In genomic region chr6:88027390-88027789, GRCm38 (mm10) we compare ENCODE assay signal across 15 mouse cellular contexts. TPM values are rescaled to one million over a fixed set of nuclear protein-coding genes. Genes with fewer than 3 reads are reported as not detected.
A peak's percentile ranks its signal among the peaks of the same experiment; 100 is the strongest.
DNase-seq lines count a peak whose midpoint lies in the region; ATAC-seq and TF ChIP-seq lines count a peak whose summit lies in the region.
"Had no signal": no experiment of that assay in that cellular context is flagged by ENCODE, and none has a peak within 500 bp of the region (broad histone marks: within the 10 kb centered on the region; RNA-seq: fewer than 3 reads in every experiment).

No protein-coding gene starts in this region.

- no peak overlapping the region for H3K9ac ChIP-seq in lung, postnatal 0 days (replicated peaks; ENCODE audit: low read depth)
- H3K9ac ChIP-seq: forebrain, embryonic 13.5 days; liver, embryonic 13.5 days had no signal

- 57% methylated on average over 5 of the region's 5 CpGs for WGBS in lung, postnatal 0 days

- DNase-seq in gastrocnemius, adult 2 months = no peak
- no peak for DNase-seq in gastrocnemius, postnatal 4 days (ENCODE audit: low spot score in 2 of 2)
- peak; percentile 41 for DNase-seq in lung, postnatal 0 days (ENCODE audit: low spot score)
- no peak for DNase-seq in lung, postnatal 4 days
- peak; percentile 23 to 48 for DNase-seq in layer of hippocampus, postnatal 14 days (ENCODE audit: low spot score in 2 of 2)
- peak; percentile 31 for DNase-seq in right cerebral cortex, postnatal 25 days
- no peak for DNase-seq in kidney, adult 9 months
- DNase-seq in natural killer cell, adult 2 months (ENCODE audit: low spot score in 2 of 2) = no peak
- DNase-seq: adrenal gland, postnatal 10 days; heart, postnatal 4 days; liver, embryonic 13.5 days; thymus, postnatal 36 days had no signal

- no peaks in the 10 kb centered on the region for H3K27me3 ChIP-seq in lung, postnatal 0 days (replicated peaks; ENCODE audit: insufficient read depth, low read length)
- H3K27me3 ChIP-seq: forebrain, embryonic 13.5 days; liver, embryonic 13.5 days had no signal

- no peak for TF ChIP-seq EP300 in lung, postnatal 0 days (IDR thresholded peaks at IDR 0.05)

- ATAC-seq in lung, postnatal 0 days = no peak
- ATAC-seq: forebrain, embryonic 13.5 days had no signal

- intact Hi-C loops in gastrocnemius, adult 2 months (cut with DNase I) = no loop called here

- 0 out of 2 replicates have a peak overlapping the region, but pooled peaks have one; percentile 3 for H3K4me2 ChIP-seq in lung, postnatal 0 days (replicated peaks; ENCODE audit: low read depth, low read length)
- H3K4me2 ChIP-seq: forebrain, embryonic 13.5 days; liver, embryonic 13.5 days had no signal

- H3K4me3 ChIP-seq in gastrocnemius, adult 2 months = no peak overlapping the region
- H3K4me3 ChIP-seq in lung, postnatal 0 days (ENCODE audit: low read depth, low read length) = no peak overlapping the region
- H3K4me3 ChIP-seq: forebrain, embryonic 13.5 days; liver, embryonic 13.5 days had no signal

- no peaks in the 10 kb centered on the region for H3K36me3 ChIP-seq in lung, postnatal 0 days (ENCODE audit: insufficient read depth, low read length)

- H3K4me1 ChIP-seq in lung, postnatal 0 days (ENCODE audit: insufficient read depth, low read depth, low read length) = peaks cover 4% of the 10 kb centered on the region; the same call in 1 of the 2 replicates
- H3K4me1 ChIP-seq: forebrain, embryonic 13.5 days had no signal

- no peaks in the 10 kb centered on the region for H3K9me3 ChIP-seq in lung, postnatal 0 days (ENCODE audit: low read length)
- H3K9me3 ChIP-seq: forebrain, embryonic 13.5 days; liver, embryonic 13.5 days had no signal

- peak overlapping the region; percentile 63 for H3K27ac ChIP-seq in gastrocnemius, adult 2 months
- H3K27ac ChIP-seq in lung, postnatal 0 days (ENCODE audit: low read length) = no peak overlapping the region
- H3K27ac ChIP-seq: forebrain, embryonic 13.5 days; kidney, postnatal 0 days; liver, embryonic 13.5 days had no signal

- no peak for TF ChIP-seq CTCF in gastrocnemius, adult 2 months (IDR thresholded peaks at IDR 0.05)
- TF ChIP-seq CTCF in lung, postnatal 0 days (IDR thresholded peaks at IDR 0.05) = no peak

RNA-seq across cellular contexts. Expression of gene Rab7, which starts 17.7 kb away (rescaled TPM):
- total RNA-seq in gastrocnemius, adult 2 months (2021) = 100 to 1,000 TPM; 320 to 401 TPM
- total RNA-seq in gastrocnemius, postnatal 4 days (2021) = 100 to 1,000 TPM; 193 to 208 TPM
- 242 and 253 TPM in 2 replicates for polyA plus RNA-seq in lung, postnatal 0 days (2015; fragmentation: Nextera tagmentation; extraction: Ambion mirVana)
- total RNA-seq in layer of hippocampus, postnatal 14 days (2021) = 100 to 1,000 TPM; 306 to 313 TPM

RNA-seq across cellular contexts. Expression of gene H1fx, which starts 46.0 kb away (rescaled TPM):
- 1 to 10 TPM in 1 of 2 experiments, under 1 TPM in 1; 0.99 to 1.6 TPM for total RNA-seq in gastrocnemius, adult 2 months (2021)
- 10 to 100 TPM; 31.9 to 40.7 TPM for total RNA-seq in gastrocnemius, postnatal 4 days (2021)
- 9.1 and 11.5 TPM in 2 replicates for polyA plus RNA-seq in lung, postnatal 0 days (2015; fragmentation: Nextera tagmentation; extraction: Ambion mirVana)
- total RNA-seq in layer of hippocampus, postnatal 14 days (2021) = 10 to 100 TPM; 70.0 to 76.0 TPM
- total RNA-seq: neutrophil, adult 5-6 weeks had no signal

RNA-seq across cellular contexts. Expression of gene Rpn1, which starts 56.9 kb away (rescaled TPM):
- 10 to 100 TPM; 75.9 to 83.2 TPM for total RNA-seq in gastrocnemius, adult 2 months (2021)
- total RNA-seq in gastrocnemius, postnatal 4 days (2021) = 100 to 1,000 TPM; 101 to 110 TPM
- 209 and 226 TPM in 2 replicates for polyA plus RNA-seq in lung, postnatal 0 days (2015; fragmentation: Nextera tagmentation; extraction: Ambion mirVana)
- total RNA-seq in layer of hippocampus, postnatal 14 days (2021) = 100 to 1,000 TPM; 143 to 166 TPM

Comparison
In these comparisons a context has a peak if more than half of its experiments do, and no peak if none do; other contexts are left out.
1. DNase-seq: peak in lung, postnatal 0 days (single experiment), layer of hippocampus, postnatal 14 days (2 of 2) and right cerebral cortex, postnatal 25 days (single experiment); none in gastrocnemius, adult 2 months (single experiment), gastrocnemius, postnatal 4 days (0 of 2), lung, postnatal 4 days (0 of 2), kidney, adult 9 months (single experiment) and natural killer cell, adult 2 months (0 of 2).
2. RNA of gene H1fx, which starts 46.0 kb away (total RNA-seq): 70.0 to 76.0 TPM in layer of hippocampus, postnatal 14 days and 31.9 to 40.7 TPM in gastrocnemius, postnatal 4 days; 0.99 to 1.6 TPM in gastrocnemius, adult 2 months; every median in the first group is over 10 times any median in the second.